Mouse (Mus musculus) MEL (cell line): ENCODE measurements around the gene Ak1. TPM values are rescaled to one million over a fixed set of nuclear protein-coding genes. Genes with fewer than 3 reads are reported as not detected.

Source experiments
- DNase-seq: peaks from one replicate; pipeline ENCODE4 v3.0.0; 2011; ENCODE audit warnings: low read depth, low spot score
- H3K27ac ChIP-seq: 2 replicates; pipeline ENCODE4 v1.5.1; 2012; ENCODE audit warnings: low read depth, mild to moderate bottlenecking, control low read depth, low read length, moderate library complexity; ENCODE audit not compliant: control insufficient read depth
- H3K27me3 ChIP-seq, 2 experiments: fragments of 150-350 bp in 1 of 2; sonication (generic) in 1 of 2; 2 replicates each; pipeline ENCODE4 v1.6.1; 2012; ENCODE audit warnings: low read length in 2 of 2, mild to moderate bottlenecking in 2 of 2, improper control_type of control experiment in 1 of 2, moderate library complexity in 1 of 2; ENCODE audit not compliant: insufficient read depth in 2 of 2, control insufficient read depth in 1 of 2
- H3K36me3 ChIP-seq, 2 experiments: 2 replicates each; pipeline ENCODE4 v1.6.1; 2012 to 2014; ENCODE audit warnings: low read length in 2 of 2, improper control_type of control experiment in 1 of 2, inconsistent platforms in 1 of 2, mild to moderate bottlenecking in 1 of 2; ENCODE audit not compliant: insufficient read depth in 2 of 2, control insufficient read depth in 1 of 2
- H3K4me1 ChIP-seq, 2 experiments: fragments of 150-350 bp in 1 of 2; sonication (generic) in 1 of 2; 2 replicates each; pipeline ENCODE4 v1.6.1; 2012; ENCODE audit warnings: low read length in 2 of 2, improper control_type of control experiment in 1 of 2, mild to moderate bottlenecking in 1 of 2; ENCODE audit not compliant: insufficient read depth in 2 of 2, control insufficient read depth in 1 of 2
- H3K4me3 ChIP-seq, 2 experiments: fragments of 150-350 bp in 1 of 2; sonication (generic) in 1 of 2; 2 replicates each; pipeline ENCODE4 v1.5.1; 2012; ENCODE audit warnings: low read depth in 2 of 2, low read length in 2 of 2, mild to moderate bottlenecking in 2 of 2, moderate library complexity in 2 of 2, control low read depth in 1 of 2, improper control_type of control experiment in 1 of 2; ENCODE audit not compliant: control insufficient read depth in 1 of 2, insufficient read depth in 1 of 2
- H3K79me2 ChIP-seq: 2 replicates; pipeline ENCODE4 v1.6.1; 2012; ENCODE audit warnings: mild to moderate bottlenecking, low read length, moderate library complexity; ENCODE audit not compliant: control insufficient read depth, poor library complexity, insufficient read depth
- H3K9ac ChIP-seq: 2 replicates; pipeline ENCODE4 v1.6.1; 2012; ENCODE audit warnings: low read depth, mild to moderate bottlenecking, control low read depth, low read length, moderate library complexity; ENCODE audit not compliant: control insufficient read depth, poor library complexity, severe bottlenecking
- H3K9me3 ChIP-seq: fragments of 150-350 bp; sonication (generic); replicated peaks from 2 replicates; pipeline ENCODE4 v1.6.1; 2012; ENCODE audit warnings: mild to moderate bottlenecking, low read length, improper control_type of control experiment, moderate library complexity; ENCODE audit not compliant: insufficient read depth
- CHD2 ChIP-seq: IDR thresholded peaks from 2 replicates; pipeline ENCODE4 v1.6.1; 2011; ENCODE audit warnings: low read length, improper control_type of control experiment
- CTCF ChIP-seq, 3 experiments: IDR thresholded peaks in 2 of 3; conservative IDR thresholded peaks in 1 of 3; 2 replicates each; pipeline ENCODE4 v1.5.1; 2011 to 2012; ENCODE audit warnings: low read length in 3 of 3, low read depth in 2 of 3, mild to moderate bottlenecking in 2 of 3, improper control_type of control experiment in 1 of 3, inconsistent platforms in 1 of 3, mixed read lengths in 1 of 3, moderate library complexity in 1 of 3; ENCODE audit not compliant: control insufficient read depth in 1 of 3, insufficient read depth in 1 of 3, poor library complexity in 1 of 3, severe bottlenecking in 1 of 3
- E2F4 ChIP-seq: IDR thresholded peaks from 2 replicates; pipeline ENCODE4 v1.6.1; 2011; ENCODE audit warnings: low read depth, low read length, improper control_type of control experiment, borderline replicate concordance
- ELF1 ChIP-seq: IDR thresholded peaks from 2 replicates; pipeline ENCODE4 v1.6.1; 2014; ENCODE audit warnings: low read depth, mild to moderate bottlenecking, inconsistent platforms, low read length, improper control_type of control experiment, moderate library complexity
- GABPA ChIP-seq: IDR thresholded peaks from 2 replicates; pipeline ENCODE4 v1.6.1; 2012; ENCODE audit warnings: low read depth, mild to moderate bottlenecking, inconsistent platforms, low read length, improper control_type of control experiment, moderate library complexity
- GATA1 ChIP-seq: IDR thresholded peaks from 2 replicates; pipeline ENCODE4 v1.6.1; 2011; ENCODE audit warnings: low read depth, low read length, improper control_type of control experiment
- HCFC1 ChIP-seq: IDR thresholded peaks from 2 replicates; pipeline ENCODE4 v1.6.1; 2012; ENCODE audit warnings: low read depth, mild to moderate bottlenecking, inconsistent platforms, low read length, improper control_type of control experiment, moderate library complexity
- KAT2A ChIP-seq: conservative IDR thresholded peaks from 2 replicates; pipeline ENCODE4 v1.6.1; 2012; ENCODE audit warnings: low read depth, low read length, improper control_type of control experiment, inconsistent platforms
- MAFK ChIP-seq: IDR thresholded peaks from 2 replicates; pipeline ENCODE4 v1.6.1; 2011; ENCODE audit warnings: low read depth, mild to moderate bottlenecking, low read length, improper control_type of control experiment, borderline replicate concordance
- MAZ ChIP-seq: IDR thresholded peaks from 2 replicates; pipeline ENCODE4 v1.6.1; 2012; ENCODE audit warnings: low read depth, mild to moderate bottlenecking, inconsistent platforms, low read length, improper control_type of control experiment
- MEF2A ChIP-seq: IDR thresholded peaks from 2 replicates; pipeline ENCODE4 v1.6.1; 2014; ENCODE audit warnings: low read depth, mild to moderate bottlenecking, inconsistent platforms, low read length, improper control_type of control experiment; ENCODE audit not compliant: poor library complexity, insufficient replicate concordance, severe bottlenecking; ENCODE audit errors: extremely low read depth
- MXI1 ChIP-seq: IDR thresholded peaks from 2 replicates; pipeline ENCODE4 v1.6.1; 2011; ENCODE audit warnings: mild to moderate bottlenecking, low read depth, low read length, improper control_type of control experiment
- MYB ChIP-seq: IDR thresholded peaks from 2 replicates; pipeline ENCODE4 v1.6.1; 2011; ENCODE audit warnings: mild to moderate bottlenecking, low read depth, low read length, improper control_type of control experiment
- MYC ChIP-seq: IDR thresholded peaks from 2 replicates; pipeline ENCODE4 v1.6.1; 2011; ENCODE audit warnings: low read depth, mild to moderate bottlenecking, low read length, improper control_type of control experiment, moderate library complexity
- NRF1 ChIP-seq: IDR thresholded peaks from 2 replicates; pipeline ENCODE4 v1.6.1; 2014; ENCODE audit warnings: low read depth, mild to moderate bottlenecking, inconsistent platforms, low read length, improper control_type of control experiment, moderate library complexity; ENCODE audit not compliant: poor library complexity, insufficient read depth, severe bottlenecking
- POLR2AphosphoS2 ChIP-seq: IDR thresholded peaks from 2 replicates; pipeline ENCODE4 v1.6.1; 2011; ENCODE audit warnings: low read length, improper control_type of control experiment
- RAD21 ChIP-seq: IDR thresholded peaks from 2 replicates; pipeline ENCODE4 v1.6.1; 2011; ENCODE audit warnings: mild to moderate bottlenecking, low read depth, low read length, improper control_type of control experiment
- SIN3A ChIP-seq: IDR thresholded peaks from 2 replicates; pipeline ENCODE4 v1.6.1; 2012; ENCODE audit warnings: low read length, improper control_type of control experiment, inconsistent platforms
- SMC3 ChIP-seq: IDR thresholded peaks from 2 replicates; pipeline ENCODE4 v1.6.1; 2011; ENCODE audit warnings: low read depth, low read length, improper control_type of control experiment
- TAL1 ChIP-seq: IDR thresholded peaks from 2 replicates; pipeline ENCODE4 v1.6.1; 2012; ENCODE audit warnings: mild to moderate bottlenecking, inconsistent platforms, low read length, moderate library complexity, mixed read lengths
- TBP ChIP-seq: IDR thresholded peaks from 2 replicates; pipeline ENCODE4 v1.8.0; 2011; ENCODE audit warnings: low read depth, low read length, improper control_type of control experiment
- UBTF ChIP-seq: IDR thresholded peaks from 2 replicates; pipeline ENCODE4 v1.6.1; 2012; ENCODE audit warnings: low read depth, mild to moderate bottlenecking, inconsistent platforms, low read length, improper control_type of control experiment, moderate library complexity, borderline replicate concordance; ENCODE audit not compliant: insufficient read depth
- USF1 ChIP-seq: IDR thresholded peaks from 2 replicates; pipeline ENCODE4 v1.6.1; 2014; ENCODE audit warnings: low read depth, mild to moderate bottlenecking, inconsistent platforms, low read length, improper control_type of control experiment, moderate library complexity
- USF2 ChIP-seq, 2 experiments: IDR thresholded peaks; 2 replicates each; pipeline ENCODE4 v1.6.1; 2011 to 2012; ENCODE audit warnings: improper control_type of control experiment in 2 of 2, low read length in 2 of 2, borderline replicate concordance in 1 of 2, inconsistent platforms in 1 of 2, low read depth in 1 of 2, mild to moderate bottlenecking in 1 of 2; ENCODE audit not compliant: insufficient read depth in 1 of 2
- ZC3H11A ChIP-seq: IDR thresholded peaks from 2 replicates; pipeline ENCODE4 v1.6.1; 2012; ENCODE audit warnings: low read depth, mild to moderate bottlenecking, inconsistent platforms, low read length, improper control_type of control experiment
- ZMIZ1 ChIP-seq: IDR thresholded peaks from 2 replicates; pipeline ENCODE4 v1.6.1; 2012; ENCODE audit warnings: low read depth, mild to moderate bottlenecking, inconsistent platforms, low read length, improper control_type of control experiment, moderate library complexity
- ZNF384 ChIP-seq: IDR thresholded peaks from 2 replicates; pipeline ENCODE4 v1.6.1; 2012; ENCODE audit warnings: low read depth, mild to moderate bottlenecking, inconsistent platforms, low read length, improper control_type of control experiment
- polyA plus RNA-seq, 2 experiments: library from polyadenylated mRNA; stranded (reverse) in 1 of 2; unstranded in 1 of 2; fragments of >175 nt in 1 of 2; fragments of >200 nt in 1 of 2; gene quantifications; 2 replicates each; pipeline versions ENCODE4 v1.2.1 to v1.2.4; 2012; ENCODE audit warnings: low replicate concordance in 2 of 2, low read depth in 1 of 2; ENCODE audit not compliant: insufficient read length in 2 of 2, insufficient read depth in 1 of 2, missing spikeins in 1 of 2
- total RNA-seq: library from RNA; depleted of rRNA; stranded (reverse); fragments of 300-350 nt; gene quantifications from 2 replicates; pipeline ENCODE4 v1.2.3, GENCODE M21; 2012

Gene Ak1
- total and polyA plus RNA-seq, 3 experiments, result 0.12 to 0.13 TPM; not detected in 1

GRCm38 (mm10) chr2:32673176-32673917, 51.8 kb downstream of the Ak1 start:
- H3K36me3 ChIP-seq, result no peaks in the 10 kb centered on the region
- DNase-seq, result no peak

GRCm38 (mm10) chr2:32676821-32677220, 55.3 kb downstream of the Ak1 start:
- peak; percentile 15 to 57 (median 32); a peak in 4 of 6 replicates for TF ChIP-seq CTCF (IDR thresholded peaks at IDR 0.05 in 2 of 3, conservative IDR thresholded peaks at IDR 0.05 in 1 of 3; ENCODE audit: control insufficient read depth in 1 of 3, insufficient read depth in 1 of 3, low read depth in 2 of 3, low read length in 3 of 3, poor library complexity in 1 of 3, severe bottlenecking in 1 of 3)
- peak; percentile 33 for TF ChIP-seq RAD21
- no peak for TF ChIP-seq UBTF
- no peak for TF ChIP-seq ELF1
- TF ChIP-seq MYC, result no peak
- TF ChIP-seq MYB, result no peak
- peak; percentile 44; the same call in 1 of the 2 replicates for TF ChIP-seq ZC3H11A
- TF ChIP-seq POLR2AphosphoS2, result no peak
- TF ChIP-seq CHD2, result no peak
- TF ChIP-seq SMC3, result peak; percentile 56
- no peak for TF ChIP-seq TBP
- no peak for TF ChIP-seq ZMIZ1
- TF ChIP-seq, all 39 proteins: peak for 4
- Histone ChIP-seq H3K79me2 (no peaks in the 10 kb centered on the region), H3K36me3 (no peaks in the 10 kb centered on the region), H3K27me3 (no peaks in the 10 kb centered on the region), H3K27ac (no peak overlapping the region), H3K9ac (no peak overlapping the region), H3K4me1 (no peaks in the 10 kb centered on the region), H3K9me3 (no peaks in the 10 kb centered on the region), H3K4me3 (no peak overlapping the region)
- DNase-seq, result peak; percentile 49

More at GRCm38 (mm10) chr2:32673176-32673917, 51.8 kb downstream of the Ak1 start:
- H3K4me1 ChIP-seq, result no peaks in the 10 kb centered on the region
- H3K27me3 ChIP-seq, result no peaks in the 10 kb centered on the region
- no peaks in the 10 kb centered on the region for H3K9me3 ChIP-seq
- H3K4me3 ChIP-seq, result no peak overlapping the region
- H3K27ac ChIP-seq, result no peak overlapping the region
- no peak overlapping the region for H3K9ac ChIP-seq
- no peaks in the 10 kb centered on the region for H3K79me2 ChIP-seq
- no peak for TF ChIP-seq HCFC1
- no peak for TF ChIP-seq MXI1
- no peak for TF ChIP-seq SMC3
- TF ChIP-seq SIN3A, result no peak
- no peak for TF ChIP-seq MYB
- TF ChIP-seq USF1, result no peak
- no peak for TF ChIP-seq MAFK
- TF ChIP-seq POLR2AphosphoS2, result no peak
- no peak for TF ChIP-seq CTCF (IDR thresholded peaks at IDR 0.05 in 2 of 3, conservative IDR thresholded peaks at IDR 0.05 in 1 of 3; ENCODE audit: control insufficient read depth in 1 of 3, insufficient read depth in 1 of 3, low read depth in 2 of 3, low read length in 3 of 3, poor library complexity in 1 of 3, severe bottlenecking in 1 of 3)
- TF ChIP-seq GATA1, result no peak
- TF ChIP-seq NRF1, result no peak
- TF ChIP-seq KAT2A, result no peak
- no peak for TF ChIP-seq ZMIZ1
- TF ChIP-seq E2F4, result no peak
- TF ChIP-seq TAL1, result no peak
- TF ChIP-seq MAZ, result no peak
- no peak for TF ChIP-seq USF2 (IDR thresholded peaks at IDR 0.05; ENCODE audit: borderline replicate concordance in 1 of 2, insufficient read depth in 1 of 2, low read depth in 1 of 2, low read length in 2 of 2)
- TF ChIP-seq MEF2A, result no peak
- TF ChIP-seq GABPA, result no peak
- no peak for TF ChIP-seq ZNF384
- TF ChIP-seq, all 39 proteins: peak for 0
